Mouse (Mus musculus) midbrain, postnatal 0 days (tissue): ENCODE data around the gene Hrh2. TPM values are rescaled to one million over a fixed set of nuclear protein-coding genes. Genes with fewer than 3 reads are reported as not detected.

Source experiments
- ATAC-seq: fragments of 200-750 bp; cut with Nextera tagmentation; 2 replicates; pipeline ENCODE4 v1.8.0; 2017; ENCODE audit warnings: moderate number of reproducible peaks, mild to moderate bottlenecking, moderate TSS enrichment, moderate library complexity; ENCODE audit not compliant: low FRiP score
- DNase-seq: peaks from one replicate; pipeline ENCODE4 v3.0.0-alpha.2; 2015; ENCODE audit warnings: low spot score
- H3K27ac ChIP-seq: fragments of 300-500 bp; sonication (generic); 2 replicates; pipeline ENCODE4 v1.5.1; 2014; ENCODE audit warnings: low read depth, mild to moderate bottlenecking, low read length, mixed read lengths
- H3K27me3 ChIP-seq: fragments of 300-500 bp; sonication (generic); 2 replicates; pipeline ENCODE4 v1.6.1; 2014; ENCODE audit warnings: low read length, control low read depth, mixed read lengths; ENCODE audit not compliant: insufficient read depth
- H3K36me3 ChIP-seq: fragments of 300-500 bp; sonication (generic); 2 replicates; pipeline ENCODE4 v1.6.1; 2014; ENCODE audit warnings: low read length, control low read depth, mixed read lengths; ENCODE audit not compliant: insufficient read depth
- H3K4me1 ChIP-seq: fragments of 300-500 bp; sonication (generic); 2 replicates; pipeline ENCODE4 v1.6.1; 2014; ENCODE audit warnings: mild to moderate bottlenecking, control low read depth, antibody characterized with exemption, low read length, mixed read lengths; ENCODE audit not compliant: insufficient read depth
- H3K4me2 ChIP-seq: fragments of 300-500 bp; sonication (generic); 2 replicates; pipeline ENCODE4 v1.6.1; 2014; ENCODE audit warnings: low read depth, mild to moderate bottlenecking, low read length, mixed read lengths; ENCODE audit not compliant: poor library complexity, severe bottlenecking
- H3K4me3 ChIP-seq: fragments of 300-500 bp; sonication (generic); 2 replicates; pipeline ENCODE4 v1.5.1; 2014; ENCODE audit warnings: low read depth, mild to moderate bottlenecking, low read length, moderate library complexity
- H3K9ac ChIP-seq: fragments of 300-500 bp; sonication (generic); replicated peaks from 2 replicates; pipeline ENCODE4 v1.6.1; 2014; ENCODE audit warnings: mild to moderate bottlenecking, low read length, moderate library complexity, mixed read lengths; ENCODE audit not compliant: poor library complexity, severe bottlenecking
- H3K9me3 ChIP-seq: fragments of 300-500 bp; sonication (generic); 2 replicates; pipeline ENCODE4 v1.6.1; 2016; ENCODE audit warnings: low read length, control low read depth
- CTCF ChIP-seq: IDR thresholded peaks from 2 replicates; pipeline ENCODE4 v1.5.1; 2016; ENCODE audit warnings: antibody characterized with exemption, mild to moderate bottlenecking
- WGBS: fragments of 180-500 bp; shearing (Covaris S2); extraction: QIAGEN DNeasy Blood & Tissue Kit; methylation state at CpG from one replicate; pipeline ENCODE4 v1.1.7; 2014; 5-methylcytosine and 5-hydroxymethylcytosine counted together
- polyA plus RNA-seq: library from polyadenylated mRNA; unstranded; fragments of >200 nt; fragmentation: Nextera tagmentation; extraction: Ambion mirVana; gene quantifications from 2 replicates; pipeline ENCODE4 v1.2.1, GENCODE M21; 2015
- total RNA-seq: library from RNA; depleted of rRNA; stranded (reverse); fragments of >200 nt; gene quantifications from 2 replicates; pipeline ENCODE4 v1.2.3, GENCODE M21; 2014

The Hrh2 gene
- total and polyA plus RNA-seq, 2 experiments from 2014 or later = 1.2 to 2.0 TPM

DNA sequence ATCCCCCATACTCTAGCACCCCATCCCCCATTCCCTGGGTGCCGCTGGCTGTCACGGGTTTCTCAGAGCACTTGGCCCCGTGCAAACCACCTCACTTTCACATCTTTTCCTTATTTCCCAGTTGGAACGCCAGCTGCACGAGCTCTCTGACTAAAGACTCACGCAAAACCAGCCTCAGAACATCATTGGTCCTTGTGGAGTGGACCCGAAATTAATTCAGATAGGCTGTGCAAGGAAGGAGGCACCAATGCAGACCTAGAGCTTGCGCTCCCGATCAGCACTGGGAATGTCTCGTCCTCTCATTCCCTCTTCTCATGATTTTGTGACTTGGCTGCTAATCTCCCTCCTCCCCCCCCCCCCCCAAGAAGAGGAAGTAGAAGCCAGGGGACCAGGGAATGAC, 20.6 kb upstream of the Hrh2 start:
- Histone ChIP-seq H3K4me1 (no peaks in the 10 kb centered on the region), H3K9me3 (no peaks in the 10 kb centered on the region), H3K27ac (no peak overlapping the region), H3K4me2 (no peak overlapping the region), H3K9ac (no peak overlapping the region), H3K36me3 (no peaks in the 10 kb centered on the region), H3K27me3 (no peaks in the 10 kb centered on the region), H3K4me3 (no peak overlapping the region)
- DNase-seq (no peak), ATAC-seq (no peak)
- WGBS = 84% methylated on average over 10 of the region's 10 CpGs
- TF ChIP-seq CTCF = no peak

DNA sequence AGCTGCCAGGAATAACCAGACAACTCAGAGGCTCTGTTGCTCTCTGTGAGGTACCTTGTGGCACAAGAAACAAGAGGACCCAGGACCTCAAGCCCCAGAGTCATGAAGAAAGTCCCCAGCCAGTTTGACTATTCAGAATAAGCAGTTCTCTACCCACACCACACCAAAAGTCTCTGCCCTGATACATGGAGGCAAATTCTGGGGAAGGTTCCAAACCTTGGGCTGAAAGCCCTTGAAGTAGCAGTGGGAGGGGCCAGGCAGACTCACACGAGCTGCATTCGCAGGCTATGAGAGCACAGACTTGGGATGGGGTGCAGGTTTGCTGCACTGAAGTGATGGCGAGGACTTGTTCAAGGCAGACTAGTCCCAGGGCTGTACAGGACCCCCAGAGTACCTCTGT, 20.2 kb upstream of the Hrh2 start:
- Histone ChIP-seq H3K36me3 (no peaks in the 10 kb centered on the region), H3K4me2 (no peak overlapping the region), H3K9ac (no peak overlapping the region), H3K4me1 (no peaks in the 10 kb centered on the region), H3K27me3 (no peaks in the 10 kb centered on the region), H3K9me3 (no peaks in the 10 kb centered on the region), H3K27ac (no peak overlapping the region), H3K4me3 (no peak overlapping the region)
- no peak for TF ChIP-seq CTCF
- DNase-seq (no peak), ATAC-seq (no peak)
- WGBS = 67% methylated on average over 3 of the region's 3 CpGs

DNA sequence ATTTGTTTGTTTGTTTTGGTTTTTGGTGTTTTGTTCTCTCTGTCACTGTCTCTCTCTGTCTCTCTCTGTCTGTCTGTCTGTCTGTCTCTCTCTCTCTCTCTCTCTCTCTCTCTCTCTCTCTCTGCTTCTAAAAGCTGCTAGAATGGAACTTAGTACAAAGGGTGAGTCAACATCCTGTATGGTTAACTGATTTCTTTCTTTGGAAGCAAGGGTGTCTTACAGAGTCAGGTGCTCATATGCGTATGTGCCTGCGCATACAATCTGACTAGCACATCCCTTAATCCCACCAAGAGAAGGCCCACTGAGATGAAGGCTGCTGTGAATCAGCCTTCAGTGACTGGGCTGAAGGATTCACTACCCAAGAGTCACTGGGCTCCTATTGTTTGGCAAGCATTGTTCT, 18.0 kb upstream of the Hrh2 start:
- Histone ChIP-seq H3K9ac (no peak overlapping the region), H3K4me1 (no peaks in the 10 kb centered on the region), H3K27me3 (no peaks in the 10 kb centered on the region), H3K9me3 (no peaks in the 10 kb centered on the region), H3K4me2 (no peak overlapping the region), H3K36me3 (no peaks in the 10 kb centered on the region), H3K27ac (no peak overlapping the region), H3K4me3 (no peak overlapping the region)
- no peak for ATAC-seq
- no peak for TF ChIP-seq CTCF
- WGBS = 90% methylated on average over 2 of the region's 2 CpGs
- DNase-seq = no peak

GRCm38 (mm10) chr13:54174703-54175102, 17.2 kb upstream of the Hrh2 start:
- peak; percentile 40 for TF ChIP-seq CTCF

GRCm38 (mm10) chr13:54175426-54175825, 16.5 kb upstream of the Hrh2 start:
- ATAC-seq = no peak
- H3K4me2 ChIP-seq = no peak overlapping the region
- no peaks in the 10 kb centered on the region for H3K27me3 ChIP-seq
- H3K9me3 ChIP-seq = no peaks in the 10 kb centered on the region
- H3K27ac ChIP-seq = no peak overlapping the region
- no peaks in the 10 kb centered on the region for H3K36me3 ChIP-seq
- no peaks in the 10 kb centered on the region for H3K4me1 ChIP-seq
- no peak overlapping the region for H3K4me3 ChIP-seq
- WGBS = 85% methylated on average over 8 of the region's 8 CpGs
- no peak for DNase-seq
- no peak for TF ChIP-seq CTCF
- no peak overlapping the region for H3K9ac ChIP-seq

More at GRCm38 (mm10) chr13:54174703-54175102, 17.2 kb upstream of the Hrh2 start:
- H3K9ac ChIP-seq = no peak overlapping the region
- ATAC-seq (no peak), DNase-seq (no peak)
- H3K4me3 ChIP-seq = no peak overlapping the region
- no peak overlapping the region for H3K4me2 ChIP-seq
- no peaks in the 10 kb centered on the region for H3K36me3 ChIP-seq
- WGBS = 92% methylated on average over 4 of the region's 4 CpGs
- H3K4me1 ChIP-seq = no peaks in the 10 kb centered on the region
- H3K27me3 ChIP-seq = no peaks in the 10 kb centered on the region
- H3K27ac ChIP-seq = no peak overlapping the region
- no peaks in the 10 kb centered on the region for H3K9me3 ChIP-seq

DNA sequence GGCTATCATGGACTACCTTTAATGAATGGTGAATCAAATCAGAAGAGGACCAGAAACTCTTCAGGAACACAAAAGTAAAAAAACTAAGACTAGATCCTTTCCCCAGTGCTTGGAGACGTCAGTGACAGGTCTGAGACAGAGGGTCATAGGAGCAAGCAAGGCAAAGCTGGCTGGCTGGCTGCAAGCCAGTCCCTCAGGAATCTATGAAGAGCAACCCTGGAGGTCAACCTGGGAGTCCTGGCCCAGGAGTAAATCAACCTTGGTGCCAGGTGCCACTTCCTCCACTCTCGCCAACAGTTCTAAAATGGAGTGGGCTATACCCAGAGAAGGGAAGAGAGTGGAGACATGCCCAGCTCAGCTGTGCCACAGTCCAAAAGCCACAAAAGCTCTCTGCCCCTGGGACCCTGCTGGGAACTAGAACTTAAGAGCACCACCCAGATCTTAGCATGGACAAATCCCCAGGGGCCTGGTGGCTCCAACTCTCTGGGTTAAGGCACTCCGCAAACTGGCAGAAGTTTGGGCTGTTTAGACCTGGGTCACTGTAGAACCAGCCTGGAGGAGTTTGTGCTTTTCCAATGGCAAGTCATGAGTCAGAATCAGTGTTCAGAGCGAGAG, 15.4 kb upstream of the Hrh2 start:
- no peaks in the 10 kb centered on the region for H3K27me3 ChIP-seq
- DNase-seq = no peak
- H3K4me1 ChIP-seq = no peaks in the 10 kb centered on the region
- no peaks in the 10 kb centered on the region for H3K9me3 ChIP-seq
- no peak overlapping the region for H3K9ac ChIP-seq
- TF ChIP-seq CTCF = no peak
- H3K4me3 ChIP-seq = no peak overlapping the region
- ATAC-seq = no peak
- no peaks in the 10 kb centered on the region for H3K36me3 ChIP-seq
- no peak overlapping the region for H3K27ac ChIP-seq
- 86% methylated on average over 4 of the region's 4 CpGs for WGBS
- H3K4me2 ChIP-seq = no peak overlapping the region
